ENCODE assay signal across 9 mouse cellular contexts in the genomic region with DNA sequence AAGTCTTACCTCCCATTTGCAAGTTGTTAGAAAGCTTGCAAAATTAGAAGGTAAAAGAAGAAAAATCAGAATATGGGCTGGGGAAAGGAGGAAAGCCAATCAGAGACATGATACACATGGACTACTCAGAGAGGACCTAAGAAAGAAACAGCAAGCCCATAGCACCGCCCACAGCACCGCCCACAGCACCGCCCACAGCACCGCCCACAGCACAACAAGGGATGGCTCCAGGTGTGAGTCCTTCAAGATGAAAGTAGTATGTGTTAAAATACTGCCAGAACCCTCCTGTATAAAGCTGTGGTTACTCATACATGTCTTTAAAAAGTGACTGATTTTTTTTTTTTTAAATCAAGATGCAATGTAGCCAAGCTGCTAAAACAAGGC. TPM values are rescaled to one million over a fixed set of nuclear protein-coding genes. Genes with fewer than 3 reads are reported as not detected.
DNase-seq lines count a peak whose midpoint lies in the region; ATAC-seq lines count a peak whose summit lies in the region.
"Had no signal": no experiment of that assay in that cellular context is flagged by ENCODE, and none has a peak within 500 bp of the region (broad histone marks: within the 10 kb centered on the region; RNA-seq: fewer than 3 reads in every experiment).

No protein-coding gene starts in this region.

- H3K4me1 ChIP-seq in heart, embryonic 15.5 days (replicated peaks), result peaks cover 92% of the 10 kb centered on the region
- peaks cover 71% of the 10 kb centered on the region for H3K4me1 ChIP-seq in limb, embryonic 13.5 days
- H3K4me1 ChIP-seq in stomach, embryonic 16.5 days (ENCODE audit: control insufficient read depth, insufficient read depth, low read length), result peaks cover 46% of the 10 kb centered on the region

- H3K36me3 ChIP-seq in heart, embryonic 15.5 days, result no peaks in the 10 kb centered on the region
- 0 out of 2 replicates have a peak, but pooled peaks cover 7% of the 10 kb centered on the region for H3K36me3 ChIP-seq in limb, embryonic 13.5 days
- no peaks in the 10 kb centered on the region; the same call in 1 of the 2 replicates for H3K36me3 ChIP-seq in stomach, embryonic 16.5 days (ENCODE audit: control insufficient read depth, insufficient read depth, low read length)

- intact Hi-C loops in left cerebral cortex, postnatal 4 days (cut with DNase I), result no loop called here

- no peak overlapping the region for H3K4me2 ChIP-seq in heart, embryonic 15.5 days
- H3K4me2 ChIP-seq in limb, embryonic 13.5 days (replicated peaks), result peak overlapping the region; percentile 38; the same call in 1 of the 2 replicates
- H3K4me2 ChIP-seq in stomach, embryonic 16.5 days (ENCODE audit: low read depth, low read length), result peak overlapping the region; percentile 32

- H3K27me3 ChIP-seq in heart, embryonic 15.5 days, result no peaks in the 10 kb centered on the region
- no peaks in the 10 kb centered on the region for H3K27me3 ChIP-seq in limb, embryonic 13.5 days
- no peaks in the 10 kb centered on the region for H3K27me3 ChIP-seq in stomach, embryonic 16.5 days (ENCODE audit: control insufficient read depth, insufficient read depth, low read length)

- no peak overlapping the region for H3K9ac ChIP-seq in heart, embryonic 15.5 days
- no peak overlapping the region for H3K9ac ChIP-seq in limb, embryonic 13.5 days
- no peak overlapping the region for H3K9ac ChIP-seq in stomach, embryonic 16.5 days (ENCODE audit: low read length)

- H3K4me3 ChIP-seq in heart, embryonic 15.5 days, result no peak overlapping the region
- no peak overlapping the region for H3K4me3 ChIP-seq in limb, embryonic 13.5 days
- H3K4me3 ChIP-seq in stomach, embryonic 16.5 days (replicated peaks; ENCODE audit: low read length), result no peak overlapping the region
- H3K4me3 ChIP-seq: left cerebral cortex, adult 2 months had no signal

- H3K27ac ChIP-seq in heart, embryonic 15.5 days, result peak overlapping the region; percentile 91
- H3K27ac ChIP-seq in limb, embryonic 13.5 days, result no peak overlapping the region
- H3K27ac ChIP-seq in stomach, embryonic 16.5 days (ENCODE audit: low read length), result peak overlapping the region; percentile 46; the same call in 1 of the 2 replicates

- peak; percentile 42 for DNase-seq in ovary, postnatal 36 days (ENCODE audit: low spot score)
- DNase-seq in ovary, postnatal 14 days (ENCODE audit: low spot score), result no peak
- no peak for DNase-seq in adrenal gland, adult 2 months
- DNase-seq in frontal cortex, postnatal 14 days (ENCODE audit: low spot score in 2 of 2), result no peak
- DNase-seq in left cerebral cortex, postnatal 4 days, result no peak

- H3K9me3 ChIP-seq in heart, embryonic 15.5 days (replicated peaks), result no peaks in the 10 kb centered on the region
- H3K9me3 ChIP-seq in limb, embryonic 13.5 days, result no peaks in the 10 kb centered on the region
- H3K9me3 ChIP-seq in stomach, embryonic 16.5 days (replicated peaks; ENCODE audit: control insufficient read depth, low read length), result no peaks in the 10 kb centered on the region

- 29% methylated on average over 4 of the region's 4 CpGs for WGBS in heart, embryonic 15.5 days
- 17% methylated on average over 4 of the region's 4 CpGs for WGBS in limb, embryonic 13.5 days
- WGBS in stomach, embryonic 16.5 days, result 23% methylated on average over 4 of the region's 4 CpGs

- no peak for ATAC-seq in heart, embryonic 15.5 days (replicated peaks; ENCODE audit: insufficient number of reproducible peaks, insufficient read depth, low FRiP score, low read depth)
- ATAC-seq in limb, embryonic 13.5 days (ENCODE audit: low FRiP score, low read depth), result no peak
- ATAC-seq in stomach, embryonic 16.5 days (ENCODE audit: insufficient read depth, low FRiP score), result no peak

RNA-seq across cellular contexts. Expression of gene Sgms1, which starts 44.8 kb away (rescaled TPM):
- 36.7 and 40.3 TPM in 2 replicates for polyA plus RNA-seq in heart, embryonic 15.5 days (2015; fragmentation: Nextera tagmentation; extraction: Ambion mirVana)
- 31.2 and 32.0 TPM in 2 replicates for polyA plus RNA-seq in limb, embryonic 13.5 days (2015; fragmentation: Nextera tagmentation; extraction: Ambion mirVana)
- 43.0 and 44.8 TPM in 2 replicates for polyA plus RNA-seq in stomach, embryonic 16.5 days (2015; fragmentation: Nextera tagmentation; extraction: Ambion mirVana)
- 10 to 100 TPM; 71.4 to 73.5 TPM for total RNA-seq in adrenal gland, adult 2 months (2021)
- polyA plus RNA-seq in adrenal gland, adult 2 months (2012; rRNA removed), result 13.3 and 16.8 TPM in 2 replicates
- 10 to 100 TPM; 23.4 to 27.2 TPM for total RNA-seq in left cerebral cortex, postnatal 4 days (2021)
